Mouse (Mus musculus): ENCODE results near the gene Mmp25.

Gene Mmp25

DNA sequence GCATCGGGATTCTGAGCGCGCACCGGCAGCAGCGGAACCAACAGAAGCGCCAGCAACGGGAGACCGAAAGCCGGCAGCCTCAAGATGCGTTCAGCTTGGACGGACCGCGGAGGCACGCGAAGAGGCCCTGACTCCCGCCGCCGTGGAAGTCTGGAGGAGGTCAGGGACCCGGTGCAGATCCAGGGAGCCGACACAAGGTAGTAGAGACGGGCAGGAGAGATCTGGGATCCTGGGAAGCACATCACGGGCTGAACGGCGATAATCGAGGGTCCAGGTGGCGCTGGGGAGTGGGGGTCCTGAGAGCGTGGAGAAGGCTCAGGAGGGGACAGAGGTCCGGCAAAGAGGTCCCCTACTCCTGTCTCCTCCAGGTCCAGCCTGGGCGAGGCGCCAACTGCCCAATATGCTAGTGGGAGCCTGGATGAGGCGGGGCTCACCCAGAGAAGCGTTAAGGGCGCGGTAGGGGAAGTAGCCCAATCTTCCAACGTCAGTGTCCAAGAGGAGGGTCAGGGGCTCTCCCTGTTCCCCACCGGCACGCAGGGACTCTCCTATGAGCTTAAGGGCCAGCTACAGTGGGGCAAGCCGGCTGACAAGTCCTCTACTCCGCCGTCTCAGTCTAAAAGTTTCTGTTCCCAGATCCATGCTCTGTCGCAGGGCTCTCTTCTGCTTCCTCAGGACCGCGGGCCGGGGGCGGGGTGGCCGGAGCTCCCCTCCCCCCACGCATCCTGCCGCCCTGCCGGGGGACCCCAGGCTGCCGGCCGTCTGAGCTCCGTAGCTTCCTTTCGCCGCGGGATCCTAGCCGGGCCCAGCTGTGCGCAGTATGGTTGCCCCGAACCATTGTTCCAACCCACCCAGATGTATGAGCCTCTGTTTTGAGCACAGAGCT lies at the start of gene Mmp25:
Mmp25 (minus strand) TSS at position 665 of the 883 bp plus-strand sequence.
- DNase-seq: no peak

- no peak for DNase-seq
These were observed 49.4 kb upstream of the Mmp25 start for GRCm38 (mm10) chr17:23694491-23694890.

- no peak for DNase-seq
These were observed 39.0 kb upstream of the Mmp25 start, which contains the start of gene Cldn9 for GRCm38 (mm10) chr17:23683856-23684672. Gene Cldn9 (minus strand): TSS chr17:23684026.

DNA sequence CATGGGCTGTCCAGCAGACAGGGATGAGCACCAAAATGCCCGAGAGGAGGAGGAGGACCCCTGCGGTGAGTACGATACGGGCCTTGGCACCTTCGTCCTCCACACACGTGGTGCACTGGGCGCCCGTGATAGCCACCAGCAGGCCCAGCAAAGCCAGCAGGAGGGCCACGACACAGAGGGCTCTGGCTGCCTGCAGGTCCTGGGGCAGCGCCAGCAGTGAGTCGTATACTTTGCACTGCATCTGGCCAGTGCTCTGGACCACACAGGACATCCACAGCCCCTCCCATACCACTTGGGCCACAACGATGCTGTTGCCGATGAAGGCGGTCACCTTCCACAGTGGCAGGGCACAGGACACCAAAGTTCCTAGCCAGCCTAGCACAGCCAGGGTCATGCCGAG lies 38.1 kb upstream of the Mmp25 start:
- no peak for DNase-seq

- DNase-seq: no peak
These were observed 37.5 kb upstream of the Mmp25 start for GRCm38 (mm10) chr17:23682530-23682929.

DNA sequence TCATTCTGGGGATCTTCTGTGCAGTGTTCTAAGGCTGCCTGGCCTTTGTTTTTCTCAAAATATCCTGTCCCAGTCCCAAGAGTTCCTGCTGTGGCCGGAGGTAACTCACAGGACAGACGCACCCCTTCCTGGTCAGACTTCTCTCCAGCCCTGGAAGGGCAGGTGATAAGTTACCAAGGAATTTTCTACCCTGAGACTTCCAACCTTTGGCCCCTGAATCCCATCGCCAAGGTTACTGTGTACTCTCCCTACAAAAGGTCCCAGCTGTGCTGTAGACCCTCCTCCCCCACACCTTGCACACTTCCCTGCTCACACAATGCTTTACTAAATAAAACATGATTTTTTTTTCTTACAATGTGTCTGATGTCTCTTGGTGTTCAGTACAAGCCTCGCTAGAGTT lies 37.0 kb upstream of the Mmp25 start:
- DNase-seq: no peak

DNA sequence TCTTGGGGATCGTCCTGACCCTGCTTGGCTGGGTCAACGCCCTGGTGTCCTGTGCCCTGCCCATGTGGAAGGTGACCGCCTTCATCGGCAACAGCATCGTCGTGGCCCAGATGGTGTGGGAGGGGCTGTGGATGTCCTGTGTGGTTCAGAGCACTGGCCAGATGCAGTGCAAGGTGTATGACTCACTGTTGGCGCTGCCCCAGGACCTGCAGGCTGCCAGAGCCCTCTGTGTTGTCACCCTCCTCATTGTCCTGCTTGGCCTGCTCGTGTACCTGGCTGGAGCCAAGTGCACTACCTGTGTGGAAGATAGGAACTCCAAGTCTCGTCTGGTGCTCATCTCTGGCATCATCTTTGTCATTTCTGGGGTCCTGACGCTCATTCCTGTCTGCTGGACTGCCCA lies 36.0 kb upstream of the Mmp25 start:
- peak; percentile 46 for DNase-seq

DNA sequence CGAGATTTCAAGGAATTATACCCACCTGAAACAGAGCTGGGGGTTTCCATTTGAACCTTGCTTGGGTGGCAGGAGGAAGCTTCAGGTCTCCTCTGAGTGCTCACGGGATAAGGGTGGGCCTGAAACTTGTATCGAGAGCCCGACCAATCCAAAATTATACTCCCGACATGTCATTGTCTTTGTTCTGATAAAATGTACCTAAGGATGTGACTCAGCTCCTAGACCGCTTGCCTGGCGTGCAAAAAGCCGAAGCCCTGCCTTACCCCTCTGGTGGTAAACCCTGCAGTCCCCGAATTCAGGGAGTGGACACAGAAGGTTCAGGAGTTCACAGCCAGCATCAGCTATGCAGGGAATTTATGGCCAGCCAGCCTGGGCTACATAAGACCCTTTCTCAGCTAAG lies 35.3 kb upstream of the Mmp25 start:
- DNase-seq: peak; percentile 23

DNA sequence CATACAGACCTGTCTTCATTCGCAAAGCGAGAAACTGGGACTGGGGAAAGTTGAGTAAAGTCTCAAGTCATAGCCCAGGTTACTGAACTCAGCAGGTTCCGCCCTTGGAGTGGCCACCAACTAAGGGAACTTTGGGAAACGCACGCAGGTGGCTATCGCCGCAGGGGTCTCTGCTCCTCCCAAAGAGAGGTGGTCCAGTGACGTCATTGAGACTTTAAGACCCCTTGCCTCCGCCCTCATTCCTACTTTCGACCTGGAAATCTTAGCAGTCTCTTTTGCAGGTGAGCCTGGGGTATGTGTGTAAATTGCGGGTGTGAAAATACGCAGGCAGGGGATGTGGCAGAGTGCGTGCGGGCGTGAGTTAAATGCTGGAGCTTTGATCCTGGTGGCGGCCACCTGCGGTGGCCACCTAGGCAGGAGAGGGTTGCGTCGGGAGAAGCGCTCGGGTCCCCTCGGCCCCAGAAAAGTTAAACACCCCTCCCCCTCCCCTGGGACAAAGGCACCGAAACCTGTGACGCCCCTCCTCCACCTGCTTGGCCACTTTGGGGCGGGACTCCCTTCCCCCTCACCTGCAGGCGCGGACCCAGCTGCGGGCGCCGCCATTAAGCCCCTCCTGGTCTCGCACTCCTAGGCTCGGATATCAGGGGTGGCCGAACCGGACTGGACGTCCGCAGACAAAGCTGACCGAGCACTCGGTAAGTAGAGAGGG lies 34.2 kb upstream of the Mmp25 start, which contains the start of gene Cldn6:
Cldn6 (plus strand) TSS at position 123 of the 709 bp plus-strand sequence.
- DNase-seq: peak; percentile 58

- peak; percentile 89 for DNase-seq
These were observed 32.2 kb upstream of the Mmp25 start, which contains the start of gene Tnfrsf12a for GRCm38 (mm10) chr17:23677236-23677679. Gene Tnfrsf12a (minus strand): TSS chr17:23677468.

- DNase-seq: peak; percentile 78
These were observed 31.5 kb upstream of the Mmp25 start for GRCm38 (mm10) chr17:23676473-23677031.

DNA sequence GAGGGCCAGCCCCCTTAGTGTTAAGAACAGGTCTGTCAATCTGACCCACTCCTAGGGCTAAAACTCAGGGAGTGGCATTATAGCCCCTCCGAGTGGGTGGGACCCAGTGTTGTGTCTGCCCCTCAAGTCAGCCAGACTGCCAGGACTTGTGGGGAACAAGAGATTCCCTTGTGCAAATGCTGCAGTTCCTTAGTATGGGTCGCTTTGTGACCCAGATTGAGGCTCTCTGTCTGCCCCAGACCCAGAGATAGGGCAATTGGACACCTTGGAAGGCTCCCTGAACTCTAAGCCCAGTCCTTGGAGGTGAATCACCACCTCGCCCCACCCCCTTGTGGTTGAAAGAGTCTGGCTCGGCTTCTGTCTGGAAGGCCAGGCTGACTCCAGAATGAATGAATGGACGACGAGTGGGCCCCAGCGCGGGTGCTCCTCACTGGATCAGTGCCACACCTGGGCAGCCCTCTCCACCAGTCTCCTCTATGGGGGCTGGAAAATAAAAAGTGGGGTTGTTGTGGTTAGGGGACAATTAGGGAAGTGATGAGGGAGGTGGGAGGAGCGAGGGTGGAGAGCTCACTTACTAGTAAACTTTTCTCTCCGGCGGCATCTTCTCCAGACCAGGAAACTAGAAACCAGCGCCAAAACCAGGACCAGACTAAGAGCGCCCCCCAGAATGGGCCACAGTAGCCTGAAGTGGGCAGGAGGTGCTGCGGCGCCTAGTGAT lies 30.6 kb upstream of the Mmp25 start:
- DNase-seq: peak; percentile 81

DNA sequence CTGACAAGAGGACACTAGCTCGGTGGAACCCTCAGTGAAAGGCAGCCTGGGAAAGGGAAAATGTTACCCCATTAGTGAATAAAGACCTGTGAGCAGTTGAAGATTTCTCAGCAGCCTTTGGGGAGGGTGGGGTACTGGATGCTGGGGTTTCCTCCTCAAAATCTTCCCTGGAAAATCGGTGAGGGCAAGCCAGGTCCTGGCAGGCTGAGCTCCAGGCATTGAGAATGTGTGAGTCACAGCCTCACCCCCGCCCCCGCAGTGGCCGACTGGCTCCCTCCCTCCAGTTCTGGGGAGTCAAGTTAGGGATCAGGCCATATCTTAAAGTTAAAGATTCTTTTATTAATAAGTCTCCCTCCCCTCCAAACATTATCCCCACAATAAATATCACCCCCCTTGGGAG lies 30.1 kb upstream of the Mmp25 start:
- peak; percentile 76 for DNase-seq

GRCm38 (mm10) chr17:23674271-23674952 lies 29.3 kb upstream of the Mmp25 start:
- DNase-seq: peak; percentile 81

DNA sequence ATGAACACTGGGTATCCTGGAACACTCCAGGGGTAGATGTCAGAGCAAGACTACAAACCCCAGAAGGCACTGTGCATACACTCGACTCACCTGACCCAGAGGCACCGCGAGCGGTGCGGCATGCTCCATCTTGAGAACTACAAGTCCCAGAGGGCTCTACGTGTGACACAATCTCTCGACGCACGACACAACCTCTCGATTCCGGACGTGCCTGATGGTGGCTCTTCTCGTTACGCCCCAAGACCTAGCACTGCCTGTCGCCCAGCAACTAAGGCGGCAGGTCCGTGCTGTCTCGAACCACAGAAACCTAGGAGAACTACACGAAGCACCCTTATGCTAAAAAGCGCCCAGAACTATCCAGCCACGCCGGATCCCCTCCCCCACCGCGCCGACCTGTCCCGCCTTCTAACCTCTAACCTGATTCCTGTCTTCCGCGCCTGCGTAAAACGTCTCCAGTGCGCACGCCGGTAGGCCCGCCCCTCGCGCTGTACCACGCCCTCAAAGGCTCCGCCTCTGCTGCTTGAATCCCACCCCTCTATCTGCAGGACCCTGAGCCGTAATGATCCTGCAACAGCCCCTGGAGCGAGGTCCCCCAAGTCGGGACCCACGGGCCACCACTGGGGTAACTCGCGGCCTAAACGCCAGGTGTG lies 28.5 kb upstream of the Mmp25 start, which contains the start of the genes Hcfc1r1 and Thoc6:
Hcfc1r1 (plus strand) TSS at position 173 of the 650 bp plus-strand sequence.
Thoc6 (minus strand) TSS at position 459 of the 650 bp plus-strand sequence.
- peak; percentile 98 for DNase-seq

DNA sequence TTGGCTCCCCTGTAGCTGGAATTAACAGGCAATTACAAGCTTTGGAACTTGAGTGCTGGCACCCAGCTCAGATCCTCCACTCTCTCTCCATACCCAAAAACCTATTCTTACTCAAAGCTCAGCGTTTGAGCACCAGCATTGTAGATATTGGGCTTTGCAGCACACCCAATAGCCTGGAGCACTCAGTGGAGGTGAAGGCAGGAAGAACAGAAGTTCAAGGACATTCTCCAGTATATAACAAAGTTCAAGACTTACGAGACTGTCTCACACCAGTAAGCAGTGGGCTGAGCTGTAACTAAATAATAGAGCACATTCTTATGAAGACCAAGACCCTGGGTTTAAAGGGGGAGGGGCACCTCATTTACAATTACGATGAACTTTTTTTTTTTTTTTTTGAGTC lies 27.7 kb upstream of the Mmp25 start:
- DNase-seq: peak; percentile 61

GRCm38 (mm10) chr17:23671519-23671918 lies 26.4 kb upstream of the Mmp25 start:
- DNase-seq: no peak

DNA sequence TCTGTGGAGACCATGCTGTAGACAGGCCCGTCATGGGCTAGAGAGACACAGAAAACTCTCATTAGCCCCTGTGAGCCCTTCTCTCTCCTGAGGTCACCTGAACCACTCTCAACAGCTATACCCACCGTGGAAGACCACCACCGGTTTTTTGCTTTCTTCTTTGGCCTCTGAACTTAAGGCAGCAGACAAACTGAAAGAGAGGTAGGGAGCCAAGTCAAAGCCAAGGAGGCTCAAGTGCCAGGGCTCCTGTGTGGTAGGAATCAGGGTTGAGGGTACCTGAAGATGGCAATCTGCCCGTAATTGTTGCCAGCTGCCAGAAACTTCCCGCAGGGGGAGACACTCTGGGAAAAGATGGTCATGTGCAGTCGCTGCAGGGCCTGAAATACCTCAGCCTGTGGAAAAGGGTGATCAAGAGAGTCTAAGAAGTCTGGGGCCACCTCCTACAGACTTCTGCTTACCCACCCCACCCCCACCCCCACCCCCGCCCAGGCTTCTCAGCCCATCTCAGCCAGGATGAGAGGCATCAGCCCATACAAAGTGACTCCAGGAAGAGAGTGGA lies 25.5 kb upstream of the Mmp25 start:
- DNase-seq: peak; percentile 62

- DNase-seq: peak; percentile 14
These were observed 20.4 kb upstream of the Mmp25 start for GRCm38 (mm10) chr17:23665511-23665910.

DNA sequence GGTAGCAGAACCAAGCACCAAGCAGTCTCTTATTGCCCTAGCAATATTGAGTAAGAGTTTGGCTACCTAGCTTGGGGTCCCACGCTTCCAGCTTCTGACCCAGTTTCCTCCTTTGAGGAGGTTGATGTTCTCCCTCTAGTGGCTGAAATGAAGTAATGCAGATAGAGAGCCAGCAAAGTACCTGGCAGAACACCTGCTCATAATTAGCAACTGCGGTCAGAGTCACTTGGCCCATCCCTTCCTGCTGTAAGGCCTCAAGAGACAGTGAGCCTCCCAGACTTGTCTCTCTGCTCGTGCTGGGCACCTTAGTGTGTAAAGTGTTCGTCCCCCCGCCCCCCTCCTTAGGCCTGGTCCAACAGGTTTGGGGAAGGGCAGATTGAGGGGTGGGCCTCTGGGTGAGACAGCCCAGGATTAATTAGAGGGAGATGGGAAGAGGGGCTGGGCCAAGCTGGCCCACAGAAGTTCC lies 19.5 kb upstream of the Mmp25 start:
- DNase-seq: peak; percentile 29
